Mouse (Mus musculus): ENCODE results near the gene St8sia1.

The St8sia1 gene

DNA sequence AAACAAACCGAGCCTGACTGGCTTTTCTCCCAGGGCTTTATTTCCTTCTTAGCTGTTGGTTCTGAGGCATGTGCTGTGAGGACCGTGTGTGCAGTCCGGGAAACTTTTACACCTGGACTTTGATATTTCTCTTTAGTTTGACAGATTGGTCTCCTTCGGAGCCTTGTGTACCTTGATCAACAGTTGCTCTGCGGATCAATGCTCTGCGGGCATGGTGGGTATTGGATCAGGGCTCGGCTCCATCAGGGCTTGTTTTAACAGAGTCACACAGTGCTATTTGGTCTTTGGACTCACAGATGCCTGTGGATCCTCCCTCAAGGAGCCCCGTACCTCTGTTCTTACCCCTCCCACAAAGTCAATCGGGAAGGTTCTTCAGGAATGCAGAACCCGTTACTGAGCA lies 150.2 kb downstream of the St8sia1 start:
- DNase-seq: peak; percentile 42 to 49

DNA sequence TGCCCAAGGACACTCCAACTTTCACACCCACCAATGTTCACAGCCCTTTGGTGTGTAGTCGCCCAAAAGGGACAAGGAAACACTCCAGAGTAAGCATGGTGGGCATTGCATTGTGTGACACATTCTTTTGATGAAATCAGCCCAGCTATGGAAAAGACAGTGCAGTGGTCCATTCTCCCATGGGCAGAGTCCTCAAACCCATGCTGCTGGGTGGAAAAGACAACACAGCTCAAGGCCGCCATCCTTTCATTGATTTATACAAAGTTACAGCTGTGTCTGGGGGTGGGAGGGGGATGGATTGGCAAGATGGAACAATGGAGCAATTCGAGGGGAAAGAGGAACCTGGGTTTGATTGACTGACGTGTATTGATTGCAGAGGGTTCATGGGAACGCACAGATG lies 151.3 kb downstream of the St8sia1 start:
- no peak for DNase-seq

DNA sequence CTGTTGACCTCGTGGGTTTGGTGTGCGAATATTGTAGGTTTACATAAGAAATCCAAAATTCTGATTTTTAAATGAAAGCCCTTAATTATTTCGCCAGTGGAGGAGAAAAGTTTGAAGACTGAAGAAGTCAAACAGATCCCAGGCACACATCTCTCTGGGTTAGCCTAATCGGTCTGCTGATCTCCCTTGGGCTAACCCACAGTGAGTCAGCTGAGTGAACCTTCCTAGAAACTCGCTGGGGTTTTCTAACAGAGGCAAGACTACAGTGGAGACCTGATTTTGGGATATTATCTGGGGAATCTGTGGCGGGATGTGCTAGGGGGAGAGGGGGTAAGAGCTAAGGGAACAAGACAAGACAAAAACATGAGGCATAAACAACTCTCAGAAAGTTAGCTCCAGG lies 154.0 kb downstream of the St8sia1 start:
- no peak for DNase-seq

DNA sequence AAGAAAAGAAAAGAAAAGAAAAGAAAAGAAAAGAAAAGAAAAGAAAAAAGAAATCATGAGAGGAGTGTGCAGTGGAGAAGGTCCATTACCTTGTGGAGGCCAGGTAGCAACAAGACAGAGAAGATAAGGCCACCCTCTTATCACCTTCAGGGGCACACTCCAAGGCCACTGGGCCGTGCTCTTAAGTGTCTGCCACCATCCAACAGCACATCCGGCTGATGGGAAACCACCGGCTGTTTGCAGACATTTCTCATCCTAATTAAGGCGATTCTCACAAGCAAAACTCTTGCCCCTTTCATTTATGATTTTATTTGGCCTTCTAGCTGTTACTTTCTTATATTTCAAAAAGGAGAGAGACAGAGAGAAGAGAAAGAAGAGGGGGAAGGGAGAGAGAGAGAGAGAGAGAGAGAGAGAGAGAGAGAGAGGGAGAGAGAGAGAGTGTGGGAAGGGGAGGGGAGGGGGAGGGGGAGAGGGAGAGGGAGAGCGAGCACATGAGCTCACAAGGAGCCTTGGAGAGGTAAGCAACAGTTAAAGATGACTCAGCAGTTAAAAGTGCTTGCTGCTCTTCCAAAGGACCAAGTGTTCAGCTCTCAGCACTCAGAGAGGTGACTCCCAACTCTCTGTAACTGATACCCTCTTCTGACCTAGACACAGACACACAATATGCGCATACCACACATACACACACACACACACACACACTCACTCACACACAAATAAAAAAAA lies 154.7 kb downstream of the St8sia1 start:
- no peak for DNase-seq

GRCm38 (mm10) chr6:142806326-142806725 lies 157.9 kb downstream of the St8sia1 start:
- no peak for DNase-seq

GRCm38 (mm10) chr6:142804402-142804801 lies 159.8 kb downstream of the St8sia1 start, which contains the start of gene Sult6b2:
Gene Sult6b2 (minus strand): TSS chr6:142804502.
- no peak for DNase-seq

GRCm38 (mm10) chr6:142802617-142803525 lies 161.4 kb downstream of the St8sia1 start:
- no peak for DNase-seq

DNA sequence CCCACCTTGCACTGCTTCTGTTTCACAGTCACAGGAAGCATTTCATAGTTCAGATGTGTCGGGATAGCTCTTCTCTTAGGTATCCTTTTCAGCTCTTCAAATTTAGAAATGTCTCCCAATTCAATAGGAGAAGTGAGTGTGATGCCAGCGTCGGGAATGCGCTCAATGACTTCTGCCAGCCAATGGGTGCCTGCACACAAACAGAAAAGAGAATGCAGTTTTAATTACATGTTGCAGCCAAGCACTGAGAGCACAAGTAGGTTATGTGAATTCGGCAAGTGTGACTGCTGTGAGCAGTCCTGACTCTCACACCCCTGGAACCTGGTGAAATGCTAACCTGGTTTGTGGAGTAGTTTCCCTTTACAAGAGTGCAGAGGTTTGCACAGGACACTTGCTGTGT lies 162.6 kb downstream of the St8sia1 start:
- no peak for DNase-seq

DNA sequence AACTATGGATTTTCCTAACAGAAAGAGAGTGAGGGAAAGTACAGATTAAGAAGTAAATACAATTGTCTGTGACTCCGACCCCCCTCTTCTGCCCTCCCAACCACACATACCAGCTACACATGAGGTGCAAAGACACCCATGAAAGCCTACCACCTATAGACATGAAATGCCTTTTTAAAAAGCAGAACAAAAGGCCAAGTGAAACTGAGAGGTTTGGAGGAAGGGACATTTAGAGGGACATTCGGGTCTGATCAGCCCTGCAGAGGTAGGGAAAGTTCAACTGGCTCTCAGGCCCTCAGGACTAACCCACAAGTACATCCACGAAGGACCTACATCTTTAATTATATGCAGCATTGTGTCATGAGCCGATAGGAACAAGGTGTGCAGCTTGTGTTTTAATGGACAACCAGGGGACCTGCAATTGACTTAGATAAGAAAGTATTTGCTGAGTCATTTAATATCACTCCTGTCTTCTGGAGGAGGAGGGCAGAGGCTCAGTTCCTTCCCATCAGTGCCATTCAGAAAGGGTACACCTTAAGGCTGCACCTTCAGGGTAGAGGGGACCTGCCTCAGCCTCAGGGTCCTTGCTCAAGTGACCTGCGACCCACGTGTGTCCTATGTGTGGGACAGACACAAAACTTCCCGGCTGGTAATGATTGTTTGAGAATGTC lies 164.4 kb downstream of the St8sia1 start:
- DNase-seq: no peak

GRCm38 (mm10) chr6:142798837-142799236 lies 165.4 kb downstream of the St8sia1 start:
- DNase-seq: no peak

DNA sequence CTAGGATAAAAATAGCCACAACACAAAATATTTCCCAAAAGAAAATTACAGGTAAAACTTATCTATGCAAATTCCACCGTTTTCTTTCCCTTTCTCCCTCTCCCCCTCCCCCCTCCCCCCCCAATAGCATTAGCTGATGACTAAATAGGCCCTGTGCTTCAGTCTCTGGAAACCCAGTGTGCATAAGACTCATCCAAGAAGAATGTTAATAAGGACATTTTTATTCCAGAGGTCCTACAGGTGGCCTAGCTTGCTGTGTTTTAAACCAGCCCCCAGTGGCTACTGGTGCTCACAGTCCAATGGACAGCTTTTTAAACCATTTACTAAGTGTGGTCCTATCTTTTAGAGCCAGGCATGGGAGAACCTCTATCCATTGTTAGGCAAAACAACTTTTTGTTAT lies 166.3 kb downstream of the St8sia1 start:
- DNase-seq: no peak

DNA sequence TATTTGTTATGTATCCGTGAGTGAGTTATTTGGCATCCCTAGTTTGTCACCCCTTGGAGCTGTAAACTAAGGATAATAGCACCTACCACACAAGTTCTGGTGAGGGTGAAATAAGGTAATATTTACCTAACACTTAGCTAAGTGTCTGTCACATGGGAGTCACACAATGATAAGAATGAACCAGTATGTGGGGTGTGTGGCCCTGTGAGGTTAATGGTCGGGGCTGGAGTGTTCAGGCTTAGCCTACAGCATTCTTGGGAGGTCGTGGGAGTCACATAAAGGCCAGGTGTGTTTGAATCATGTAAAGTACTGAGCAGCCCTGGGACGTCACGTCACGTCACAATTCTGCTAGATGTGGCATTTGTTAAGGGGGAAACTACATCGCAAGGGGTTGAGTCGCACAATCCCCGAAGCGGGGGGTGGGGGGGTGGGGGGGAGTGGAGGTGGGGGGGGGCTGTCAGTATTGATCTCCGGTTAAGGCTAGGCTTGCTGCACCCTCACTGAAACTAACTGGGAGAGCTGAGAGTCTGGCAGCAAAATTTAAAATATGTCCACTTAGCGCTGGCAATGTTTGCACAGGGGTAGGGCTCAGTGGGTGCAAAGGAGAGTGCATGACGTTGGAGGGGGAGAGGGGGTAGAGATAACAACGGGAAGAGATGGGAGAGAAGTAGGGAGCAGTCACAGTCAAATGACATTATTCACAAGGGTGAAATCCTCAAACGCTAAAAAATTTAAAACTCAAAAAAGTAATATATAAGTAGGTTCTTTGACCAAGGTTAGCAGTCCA lies 168.4 kb downstream of the St8sia1 start:
- no peak for DNase-seq

GRCm38 (mm10) chr6:142795087-142795486 lies 169.2 kb downstream of the St8sia1 start:
- no peak for DNase-seq

DNA sequence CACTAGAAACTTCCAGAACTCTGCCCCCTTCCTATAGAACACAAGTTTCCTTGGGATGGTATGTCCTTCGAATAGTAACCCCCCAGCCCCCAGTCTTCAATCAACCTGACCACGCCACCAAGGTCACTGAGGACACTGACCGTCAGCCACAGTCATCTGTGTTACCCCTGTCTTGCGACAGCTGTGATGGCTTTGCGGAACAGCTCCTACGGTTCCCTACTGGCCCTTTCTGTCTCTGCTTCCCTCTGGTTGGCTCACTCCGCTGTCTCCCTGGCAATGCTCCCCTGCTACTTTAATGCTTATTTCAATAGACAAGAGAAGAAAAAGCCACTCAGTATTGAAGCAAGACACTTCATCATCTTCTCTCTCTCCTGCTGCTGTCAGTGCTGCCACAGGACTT lies 170.8 kb downstream of the St8sia1 start:
- DNase-seq: no peak

DNA sequence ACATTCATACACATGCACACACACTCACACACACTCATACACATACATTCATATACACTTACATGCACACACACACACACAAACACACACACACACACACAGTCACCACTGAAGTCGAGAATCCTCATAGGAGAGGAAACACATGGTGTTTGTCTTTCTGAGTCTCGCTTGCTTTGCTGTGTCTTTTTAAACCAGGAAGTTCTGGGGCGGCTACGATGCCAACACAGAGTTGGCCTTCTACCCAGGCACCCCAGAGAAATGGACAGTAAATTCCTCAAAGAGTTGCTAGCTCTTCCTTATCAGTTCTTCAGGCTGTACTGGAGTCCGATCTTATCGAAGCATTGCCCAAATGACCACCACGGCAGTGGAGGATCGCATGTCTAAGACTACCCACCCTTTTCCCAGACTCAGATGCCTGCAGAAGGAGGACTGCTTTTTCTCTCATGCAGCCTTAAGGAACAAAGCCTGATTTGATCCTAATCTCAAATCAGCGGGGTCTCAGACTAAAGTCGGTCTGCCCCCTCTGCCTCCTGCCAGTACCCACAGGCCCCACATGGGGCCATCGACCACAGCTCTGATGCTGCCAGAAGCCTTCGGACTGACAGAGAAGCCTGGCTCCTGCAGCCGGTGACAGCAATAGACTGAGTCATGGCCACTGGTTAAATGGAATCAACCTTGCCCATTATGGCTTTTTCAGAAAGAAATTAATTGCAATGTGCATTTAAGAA lies 171.8 kb downstream of the St8sia1 start:
- DNase-seq: no peak

GRCm38 (mm10) chr6:142789736-142790135 lies 174.5 kb downstream of the St8sia1 start:
- DNase-seq: no peak

DNA sequence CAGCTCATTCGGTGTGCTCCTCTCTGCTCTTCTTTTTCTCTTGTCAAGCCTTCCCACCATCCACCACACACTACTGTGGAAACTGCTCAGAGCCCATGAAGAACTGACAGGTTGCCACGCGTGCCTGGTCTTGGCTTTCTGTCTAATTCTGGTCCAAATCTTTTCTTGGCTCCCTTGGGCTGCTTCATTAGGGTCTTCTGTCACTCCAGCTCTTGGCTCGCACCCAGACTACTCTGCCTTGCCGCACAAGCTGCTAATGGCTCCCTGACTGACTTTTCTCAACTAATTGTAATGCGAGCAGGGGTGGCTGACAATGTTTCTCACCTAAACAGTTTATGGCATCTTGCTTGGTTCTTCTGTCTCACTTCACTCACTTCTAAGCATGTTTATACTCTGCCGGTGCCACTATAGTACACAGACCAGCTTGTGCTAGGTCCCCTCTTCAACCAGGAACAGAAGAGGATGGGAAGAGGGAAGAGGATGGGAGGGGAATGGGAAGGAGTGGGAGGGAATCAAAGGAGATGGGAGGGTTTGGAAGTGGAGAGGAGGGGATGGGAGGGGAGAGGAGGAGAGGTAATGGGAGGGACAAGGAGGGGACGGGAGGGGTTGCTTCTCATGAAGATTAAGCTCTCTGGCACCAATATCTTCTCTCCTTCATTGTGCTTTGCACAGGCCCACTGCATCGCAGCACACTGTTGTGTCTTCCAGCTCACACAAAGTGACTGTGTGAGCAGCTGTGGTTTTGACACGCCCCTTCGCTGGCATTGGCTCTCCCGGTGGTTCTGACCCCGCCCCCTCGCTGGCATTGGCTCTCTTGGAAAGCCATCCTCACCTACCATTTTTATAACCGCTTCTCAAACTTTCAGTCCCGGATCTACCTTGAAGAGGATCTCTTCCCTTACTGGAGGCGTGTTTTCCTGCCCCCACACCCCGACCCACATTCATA lies 175.9 kb downstream of the St8sia1 start:
- peak in 1 of 2 experiments; percentile 33 for DNase-seq

DNA sequence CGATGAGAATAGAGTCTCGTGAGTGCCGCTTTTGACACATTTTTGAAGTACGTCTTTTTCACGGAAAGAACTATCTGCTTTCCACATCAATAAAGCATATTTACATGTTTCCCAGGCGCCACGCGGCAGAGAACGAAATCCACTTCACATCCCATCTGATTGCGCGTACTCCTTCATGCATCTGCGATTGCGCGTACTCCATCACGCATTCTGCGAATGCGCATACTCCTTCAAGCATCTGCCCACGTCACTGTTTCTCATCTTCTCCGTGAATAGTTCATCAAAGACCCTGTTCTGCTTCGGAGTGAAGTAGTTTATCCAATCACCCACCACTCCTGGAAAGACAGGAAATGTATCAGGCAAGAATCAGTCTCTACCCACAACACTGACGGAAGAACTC lies 178.1 kb downstream of the St8sia1 start:
- DNase-seq: no peak

- peak; percentile 69 to 82 for DNase-seq
Measured at GRCm38 (mm10) chr6:142785343-142785742, 178.9 kb downstream of the St8sia1 start.

GRCm38 (mm10) chr6:142781286-142781685 lies 183.0 kb downstream of the St8sia1 start:
- DNase-seq: no peak

- DNase-seq: no peak
Measured at GRCm38 (mm10) chr6:142780574-142781033, 183.6 kb downstream of the St8sia1 start.
